ENCODE assay signal across 14 mouse cellular contexts in genomic region chr4:142825786-142826185, GRCm38 (mm10).
DNase-seq lines count a peak whose midpoint lies in the region; ATAC-seq and TF ChIP-seq lines count a peak whose summit lies in the region.
"Had no signal": no experiment of that assay in that cellular context is flagged by ENCODE, and none has a peak within 500 bp of the region (broad histone marks: within the 10 kb centered on the region; RNA-seq: fewer than 3 reads in every experiment).

No protein-coding gene starts in this region.

- H3K9me3 ChIP-seq in limb, embryonic 12.5 days, result peaks cover 7% of the 10 kb centered on the region; the same call in 1 of the 2 replicates
- H3K9me3 ChIP-seq in limb, embryonic 10.5 days (replicated peaks), result no peaks in the 10 kb centered on the region
- H3K9me3 ChIP-seq in forebrain, embryonic 15.5 days, result no peaks in the 10 kb centered on the region
- no peaks in the 10 kb centered on the region for H3K9me3 ChIP-seq in limb, embryonic 14.5 days (ENCODE audit: control insufficient read depth, low read length)
- no peaks in the 10 kb centered on the region for H3K9me3 ChIP-seq in neural tube, embryonic 15.5 days (replicated peaks)
- H3K9me3 ChIP-seq: heart, embryonic 13.5 days; liver, embryonic 13.5 days had no signal

- 48% methylated on average over 5 of the region's 5 CpGs for WGBS in limb, embryonic 12.5 days
- WGBS in limb, embryonic 10.5 days, result 68% methylated on average over 5 of the region's 5 CpGs
- WGBS in forebrain, embryonic 15.5 days, result 4% methylated on average over 5 of the region's 5 CpGs
- WGBS in limb, embryonic 14.5 days, result 34% methylated on average over 5 of the region's 5 CpGs
- 22% methylated on average over 5 of the region's 5 CpGs for WGBS in neural tube, embryonic 15.5 days

- peaks cover 25% of the 10 kb centered on the region for H3K4me1 ChIP-seq in limb, embryonic 12.5 days (replicated peaks)
- peaks cover 16% of the 10 kb centered on the region for H3K4me1 ChIP-seq in limb, embryonic 10.5 days
- peaks cover 40% of the 10 kb centered on the region for H3K4me1 ChIP-seq in forebrain, embryonic 15.5 days
- H3K4me1 ChIP-seq in limb, embryonic 14.5 days (ENCODE audit: control insufficient read depth, insufficient read depth, low read length), result peaks cover 12% of the 10 kb centered on the region; the same call in 1 of the 2 replicates
- H3K4me1 ChIP-seq in neural tube, embryonic 15.5 days, result peaks cover 34% of the 10 kb centered on the region
- H3K4me1 ChIP-seq: heart, embryonic 13.5 days; liver, embryonic 13.5 days had no signal

- H3K36me3 ChIP-seq in limb, embryonic 12.5 days, result no peaks in the 10 kb centered on the region
- H3K36me3 ChIP-seq in limb, embryonic 10.5 days, result no peaks in the 10 kb centered on the region
- H3K36me3 ChIP-seq in forebrain, embryonic 15.5 days, result no peaks in the 10 kb centered on the region
- H3K36me3 ChIP-seq in limb, embryonic 14.5 days (ENCODE audit: control insufficient read depth, insufficient read depth, low read length), result no peaks in the 10 kb centered on the region
- H3K36me3 ChIP-seq in neural tube, embryonic 15.5 days, result no peaks in the 10 kb centered on the region
- H3K36me3 ChIP-seq: heart, embryonic 13.5 days; liver, embryonic 13.5 days had no signal

- H3K27ac ChIP-seq in limb, embryonic 12.5 days, result 0 out of 2 replicates have a peak overlapping the region, but pooled peaks have one; percentile 25
- H3K27ac ChIP-seq in limb, embryonic 10.5 days, result no peak overlapping the region
- peak overlapping the region; percentile 70 for H3K27ac ChIP-seq in forebrain, embryonic 15.5 days (replicated peaks)
- no peak overlapping the region for H3K27ac ChIP-seq in limb, embryonic 14.5 days (replicated peaks; ENCODE audit: low read depth, low read length)
- peak overlapping the region; percentile 54 for H3K27ac ChIP-seq in neural tube, embryonic 15.5 days (replicated peaks)
- H3K27ac ChIP-seq: heart, embryonic 13.5 days; liver, embryonic 13.5 days had no signal

- ATAC-seq in limb, embryonic 12.5 days (ENCODE audit: insufficient number of reproducible peaks, insufficient read depth, low FRiP score, low TSS enrichment, low read depth), result no peak
- no peak; the same call in 1 of the 2 replicates for ATAC-seq in forebrain, embryonic 15.5 days (replicated peaks)
- no peak for ATAC-seq in limb, embryonic 14.5 days (ENCODE audit: low FRiP score, low read depth)
- peak; percentile 35 for ATAC-seq in neural tube, embryonic 15.5 days (ENCODE audit: low FRiP score)

- no peak for TF ChIP-seq POLR2A in limb, embryonic 14.5 days (IDR thresholded peaks at IDR 0.05; ENCODE audit: borderline replicate concordance, extremely low read depth, insufficient read depth, insufficient read length)

- no peaks in the 10 kb centered on the region for H3K27me3 ChIP-seq in limb, embryonic 12.5 days
- no peaks in the 10 kb centered on the region for H3K27me3 ChIP-seq in limb, embryonic 10.5 days (ENCODE audit: low read depth, poor library complexity, severe bottlenecking)
- no peaks in the 10 kb centered on the region for H3K27me3 ChIP-seq in forebrain, embryonic 15.5 days
- H3K27me3 ChIP-seq in limb, embryonic 14.5 days (ENCODE audit: control insufficient read depth, insufficient read depth, low read length), result no peaks in the 10 kb centered on the region
- H3K27me3 ChIP-seq in neural tube, embryonic 15.5 days (replicated peaks), result no peaks in the 10 kb centered on the region
- H3K27me3 ChIP-seq: heart, embryonic 13.5 days; liver, embryonic 13.5 days had no signal

- no peak for DNase-seq in limb, embryonic 10.5 days (ENCODE audit: low spot score)
- DNase-seq in limb, embryonic 14.5 days (ENCODE audit: low spot score), result no peak
- no peak for DNase-seq in layer of hippocampus, postnatal 10 days (ENCODE audit: low spot score in 2 of 2)
- no peak for DNase-seq in ovary, adult 18-20 months (ENCODE audit: low spot score)
- no peak for DNase-seq in heart, postnatal 36 days
- DNase-seq: adrenal gland, adult 8-10 months; kidney, adult 11 months; layer of hippocampus, adult 9-11 months; liver, embryonic 13.5 days; thymus, adult 18-20 months had no signal

- no peak overlapping the region for H3K9ac ChIP-seq in limb, embryonic 12.5 days (replicated peaks)
- H3K9ac ChIP-seq in forebrain, embryonic 15.5 days (replicated peaks), result no peak overlapping the region
- no peak overlapping the region for H3K9ac ChIP-seq in limb, embryonic 14.5 days (ENCODE audit: low read depth, low read length, severe bottlenecking)
- H3K9ac ChIP-seq in neural tube, embryonic 15.5 days (replicated peaks), result no peak overlapping the region
- H3K9ac ChIP-seq: heart, embryonic 13.5 days; liver, embryonic 13.5 days had no signal

- H3K4me2 ChIP-seq in limb, embryonic 12.5 days, result peak overlapping the region; percentile 38
- H3K4me2 ChIP-seq in forebrain, embryonic 15.5 days (replicated peaks), result peak overlapping the region; percentile 22; the same call in 1 of the 2 replicates
- H3K4me2 ChIP-seq in limb, embryonic 14.5 days (replicated peaks; ENCODE audit: low read depth, low read length, severe bottlenecking), result peak overlapping the region; percentile 30
- peak overlapping the region; percentile 43 for H3K4me2 ChIP-seq in neural tube, embryonic 15.5 days
- H3K4me2 ChIP-seq: heart, embryonic 13.5 days; liver, embryonic 13.5 days had no signal

- no peak overlapping the region for H3K4me3 ChIP-seq in limb, embryonic 12.5 days (replicated peaks)
- H3K4me3 ChIP-seq in limb, embryonic 10.5 days, result no peak overlapping the region
- peak overlapping the region; percentile 10; the same call in 1 of the 2 replicates for H3K4me3 ChIP-seq in forebrain, embryonic 15.5 days
- no peak overlapping the region for H3K4me3 ChIP-seq in limb, embryonic 14.5 days (replicated peaks; ENCODE audit: low read length)
- H3K4me3 ChIP-seq in neural tube, embryonic 15.5 days (replicated peaks), result no peak overlapping the region
- H3K4me3 ChIP-seq: heart, embryonic 13.5 days; liver, embryonic 13.5 days had no signal

- intact Hi-C loops in heart, postnatal 36 days (cut with DNase I), result no loop called here

Comparison
In these comparisons a context has a peak if more than half of its experiments do, and no peak if none do; other contexts are left out.
1. H3K27ac ChIP-seq: peak in limb, embryonic 12.5 days (single experiment), forebrain, embryonic 15.5 days (single experiment) and neural tube, embryonic 15.5 days (single experiment); none in limb, embryonic 10.5 days (single experiment) and limb, embryonic 14.5 days (single experiment).
2. Peak in every context shown above with its lines, with median percentiles within 50 percentile points of each other: H3K4me2 ChIP-seq.